Mouse (Mus musculus): Measurements from ENCODE around the gene Krt25.

GRCm38 (mm10) chr11:99333426-99333825 is 10.7 kb upstream of the Krt25 start:
- no peak for TF ChIP-seq CTCF (IDR thresholded peaks at IDR 0.05; ENCODE audit: low read depth)
- TF ChIP-seq EP300 (optimal IDR thresholded peaks at IDR 0.05) = no peak
